Mouse (Mus musculus) layer of hippocampus, adult 9-11 months (tissue): ENCODE measurements at regions not wholly inside any gene's neighbourhood (a gene's known extent, or its start where the extent isn't known, plus 50 kb on each side); places are given as distances from the start of the nearest gene placed in this dataset.

Source experiments
- DNase-seq: peaks from one replicate; pipeline ENCODE4 v3.0.0; 2022

GRCm38 (mm10) chr1:133981185-133981584 lies 55.9 kb upstream of the Fmod start:
- DNase-seq = no peak

GRCm38 (mm10) chr1:133978271-133978988 lies 57.2 kb upstream of the Prelp start:
- no peak for DNase-seq

GRCm38 (mm10) chr1:133977260-133977659 lies 56.0 kb upstream of the Prelp start:
- DNase-seq = peak; percentile 26

GRCm38 (mm10) chr1:133973801-133974200 lies 52.6 kb upstream of the Prelp start:
- no peak for DNase-seq

- no peak for DNase-seq
Observed at GRCm38 (mm10) chr1:133971290-133971689, 50.1 kb upstream of the Prelp start.
